Mouse (Mus musculus): ENCODE results near the gene Cachd1.

DNA sequence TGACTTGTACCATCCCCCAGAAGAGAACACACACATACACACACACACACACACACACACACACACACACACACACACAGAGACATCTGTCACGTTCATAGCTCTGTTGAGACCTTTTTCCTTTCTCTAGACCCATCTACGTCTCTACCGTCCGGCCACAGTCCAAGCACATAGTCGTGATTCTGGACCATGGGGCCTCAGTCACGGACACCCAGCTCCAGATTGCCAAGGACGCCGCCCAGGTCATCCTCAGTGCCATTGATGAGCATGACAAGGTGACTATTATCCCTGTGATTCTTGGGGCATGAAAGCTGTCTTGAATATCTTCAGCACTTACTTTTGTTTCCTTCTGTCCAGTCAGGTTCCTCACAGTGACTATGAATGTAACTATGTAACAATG is 175.4 kb downstream of the Cachd1 start:
- TF ChIP-seq CTCF (IDR thresholded peaks at IDR 0.05; ENCODE audit: insufficient read depth, low read length) = no peak
- no peak for TF ChIP-seq POLR2A (IDR thresholded peaks at IDR 0.05; ENCODE audit: borderline replicate concordance, extremely low read depth, low read depth, low read length)

All from lung, adult 2 months (tissue).